Mouse (Mus musculus): ENCODE data around the gene Plcxd1.
"Not testable (repeated sequence)": the region's sequence is repeated elsewhere in the genome, so short reads cannot be mapped to it uniquely, and the experiment has no call there.

Plcxd1 gene

DNA sequence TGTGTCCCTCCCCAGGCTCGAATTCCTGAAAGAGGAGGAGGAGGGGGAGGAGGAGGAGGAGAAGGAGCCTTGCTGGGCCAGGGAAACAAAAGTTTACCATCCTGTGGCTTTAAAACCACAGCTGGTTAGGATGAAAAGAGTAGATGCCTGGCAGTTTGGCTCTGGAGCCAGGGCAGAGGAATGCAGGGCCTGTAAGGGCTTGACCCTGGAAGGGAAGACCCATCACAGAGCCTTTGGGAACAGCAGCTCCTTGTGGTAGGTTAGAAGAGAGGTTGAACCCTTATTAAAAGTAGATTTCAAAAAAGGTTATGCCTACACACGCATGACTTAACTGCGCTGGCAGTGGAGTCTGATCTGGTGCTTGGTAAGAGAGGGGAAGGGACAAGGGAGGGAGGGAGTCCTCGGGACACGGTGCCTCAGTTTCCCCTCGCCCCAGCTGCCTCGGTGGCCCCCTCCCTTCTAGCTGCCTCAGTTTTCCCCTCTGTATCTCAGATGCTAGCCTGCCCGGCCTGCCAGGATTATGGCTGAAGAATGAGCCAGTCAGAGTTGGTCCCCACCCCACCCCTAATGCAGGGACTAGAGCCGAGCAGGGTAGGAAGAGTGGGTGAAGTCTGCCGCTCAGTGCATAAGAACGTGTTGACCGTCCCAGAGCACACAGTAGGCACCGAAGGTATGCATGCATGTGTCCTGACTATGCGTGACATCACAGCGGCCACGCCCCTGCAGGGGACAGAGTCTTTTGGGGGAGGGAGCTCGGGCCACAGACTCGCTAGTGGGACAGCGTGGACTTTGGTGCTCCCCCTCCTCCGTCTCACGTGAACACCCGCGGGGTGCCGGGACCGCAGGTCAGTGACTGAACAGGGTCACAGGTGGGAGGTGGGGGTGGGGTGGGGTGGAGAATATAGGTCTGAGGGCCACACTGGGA is at the start of gene Plcxd1:
TSS of gene Plcxd1 (plus strand) at position 314 of the 925 bp plus-strand sequence.
- no peak for DNase-seq

DNA sequence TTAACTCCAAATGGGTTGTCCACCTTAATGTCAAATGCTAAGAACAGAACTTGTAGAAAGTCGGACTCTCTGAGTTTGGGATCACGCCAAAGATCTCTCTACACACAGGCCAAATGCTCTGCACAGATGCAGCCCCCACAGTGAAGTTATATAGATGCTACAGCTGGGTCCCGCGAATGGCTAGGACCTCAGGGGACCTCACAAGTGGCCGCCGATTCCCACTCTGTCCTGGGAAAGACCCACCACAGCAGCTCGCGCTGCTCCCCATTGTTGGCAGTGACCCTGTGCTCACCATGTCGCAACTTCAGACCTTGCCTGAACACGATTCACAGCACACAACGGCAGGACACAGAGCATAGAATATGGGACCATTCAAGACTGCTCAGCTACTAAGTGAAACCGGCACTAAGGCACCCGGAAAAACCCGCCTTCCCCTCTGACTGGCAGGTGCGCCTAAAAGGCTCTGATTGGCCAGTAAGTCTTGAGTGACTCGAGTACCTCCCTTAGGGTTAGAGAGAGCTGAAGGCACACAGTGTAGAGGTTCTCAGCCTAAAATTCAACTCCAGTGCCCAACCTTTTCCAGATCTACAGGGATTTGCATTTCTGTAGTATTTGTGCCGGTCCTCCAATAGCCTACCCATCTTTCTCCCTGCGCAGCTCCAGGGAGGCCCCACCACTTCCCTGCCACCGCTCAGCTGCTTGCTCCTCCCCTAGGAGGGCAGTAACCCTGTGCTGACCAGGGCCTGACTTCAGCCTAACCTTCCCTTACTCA is 41.9 kb upstream of the Plcxd1 start:
- DNase-seq: peak; percentile 86

DNA sequence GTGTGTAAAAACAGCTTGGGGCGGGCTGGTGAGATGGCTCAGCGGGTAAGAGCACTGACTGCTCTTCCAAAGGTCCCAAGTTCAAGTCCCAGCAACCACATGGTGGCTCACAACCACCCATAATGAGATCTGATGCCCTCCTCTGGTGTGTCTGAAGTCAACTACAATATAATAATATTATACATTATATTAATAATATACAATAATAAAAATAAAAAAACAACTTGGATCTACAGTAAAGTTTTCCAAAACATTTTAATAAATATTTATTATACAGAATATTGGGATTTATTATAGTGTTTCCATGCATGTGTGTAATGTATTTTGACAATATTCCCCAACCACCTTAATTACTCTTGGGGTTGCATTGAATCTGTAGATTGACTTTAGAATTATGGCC is 27.4 kb upstream of the Plcxd1 start, which contains the start of gene Gm17655:
TSS of gene Gm17655 (minus strand) at position 101 of the 400 bp plus-strand sequence.
- not testable (repeated sequence) for DNase-seq

GRCm38 (mm10) chr5:110082961-110083360 is 16.8 kb upstream of the Plcxd1 start:
- DNase-seq: no peak

DNA sequence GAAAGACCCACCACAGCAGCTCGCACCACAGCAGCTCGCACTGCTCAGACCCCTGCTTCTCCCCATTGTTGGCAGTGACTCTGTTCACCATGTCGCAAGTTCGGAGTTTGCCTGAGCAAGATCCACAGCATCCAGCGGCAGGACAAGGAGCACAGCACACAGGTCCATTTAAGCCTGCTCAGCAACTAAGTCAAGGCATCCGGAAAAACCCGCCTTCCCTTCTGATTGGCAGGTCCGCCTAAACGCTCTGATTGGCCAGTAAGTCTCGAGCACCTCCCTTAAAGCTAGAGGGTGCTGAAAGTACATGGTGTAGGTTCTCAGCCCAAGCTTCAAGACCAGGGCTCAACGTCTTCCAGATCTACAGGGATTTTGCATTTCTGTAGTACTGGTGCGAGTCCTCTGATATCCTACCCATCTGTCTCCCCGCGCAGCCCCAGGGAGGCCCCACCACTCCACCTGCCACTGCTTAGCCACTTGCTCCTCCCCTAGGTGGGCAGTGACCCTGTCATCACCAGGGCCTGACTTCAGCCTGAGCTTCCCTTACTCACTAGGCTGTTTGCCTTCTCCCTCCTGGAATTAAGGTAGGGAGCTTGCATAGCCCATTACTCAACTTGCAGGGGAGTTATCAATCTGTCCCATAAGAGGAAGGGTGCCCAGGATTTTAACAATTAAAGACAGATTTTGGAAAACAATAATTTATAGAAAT is 13.5 kb upstream of the Plcxd1 start:
- no peak for DNase-seq

DNA sequence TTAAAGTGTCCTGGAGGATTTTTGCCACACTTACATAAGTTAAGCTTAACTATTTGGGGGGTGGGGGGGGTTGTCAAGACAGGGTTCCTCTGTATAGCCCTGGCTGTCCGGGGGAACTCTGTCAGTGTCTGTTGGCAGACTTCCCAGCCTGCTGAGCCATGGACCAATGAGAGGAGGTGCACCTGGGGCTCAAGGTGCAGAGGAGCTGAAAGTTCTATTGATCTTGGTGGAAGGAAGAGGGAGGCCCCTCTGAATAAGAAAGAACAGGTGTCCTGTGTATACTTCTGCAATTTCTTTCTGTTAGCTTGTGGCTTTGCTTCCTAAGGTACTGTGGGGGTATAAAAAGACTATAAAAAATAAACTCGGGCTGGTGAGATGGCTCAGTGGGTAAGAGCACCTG is 8.2 kb upstream of the Plcxd1 start:
- no peak for DNase-seq

- peak; percentile 95 for DNase-seq
Observed at GRCm38 (mm10) chr5:110094030-110094846, 5.5 kb upstream of the Plcxd1 start, which contains the start of gene Gm35315. TSS of gene Gm35315 (minus strand) at chr5:110094420.

DNA sequence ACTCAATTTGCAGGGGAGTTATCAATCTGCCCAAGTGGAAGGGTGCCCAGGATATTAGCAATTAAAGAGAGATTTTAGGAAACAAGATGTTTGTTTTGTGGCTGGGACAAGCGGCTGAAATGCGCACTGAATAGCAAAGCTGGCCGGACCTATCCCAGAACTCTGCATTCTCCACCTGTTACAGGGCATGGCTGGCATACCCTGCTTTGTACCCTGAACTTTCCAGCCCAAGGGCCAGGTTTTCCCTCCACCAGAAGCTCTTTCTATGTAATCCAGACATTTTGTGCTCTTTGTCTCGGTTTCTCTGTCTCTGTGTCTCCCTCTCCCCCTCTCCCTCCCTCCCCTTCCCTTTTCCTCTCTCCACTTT is 4.9 kb upstream of the Plcxd1 start:
- DNase-seq: no peak

DNA sequence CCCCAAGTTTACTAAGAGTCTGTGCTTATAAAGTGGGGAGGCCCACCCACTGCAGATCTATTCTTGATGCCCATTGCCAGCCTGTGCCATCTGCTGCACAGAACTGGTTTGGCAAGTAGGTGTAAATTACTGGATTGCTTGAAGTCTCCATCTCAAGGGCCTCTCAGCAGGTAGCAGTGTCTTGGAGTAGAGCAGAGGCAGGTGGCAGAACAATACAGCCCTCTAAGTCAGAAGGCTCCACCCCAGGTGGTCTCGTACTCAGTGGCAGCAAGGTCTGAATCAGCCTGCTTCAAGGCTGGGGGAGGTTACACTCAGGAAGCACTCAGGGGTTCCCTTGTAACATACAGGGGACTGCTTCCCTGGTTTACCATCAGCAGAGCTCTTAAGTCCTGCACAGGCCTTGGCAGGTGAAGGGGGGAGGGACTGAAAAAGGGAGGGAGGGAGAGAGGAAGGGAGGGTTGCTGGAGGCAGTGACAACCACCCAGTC is 735 bp upstream of the Plcxd1 start:
- peak; percentile 52 for DNase-seq

- peak; percentile 42 for DNase-seq
Observed at GRCm38 (mm10) chr5:110100921-110101631, 1.3 kb downstream of the Plcxd1 start.

- DNase-seq: peak; percentile 74
Observed at GRCm38 (mm10) chr5:110101716-110102347, 2.1 kb downstream of the Plcxd1 start.

DNA sequence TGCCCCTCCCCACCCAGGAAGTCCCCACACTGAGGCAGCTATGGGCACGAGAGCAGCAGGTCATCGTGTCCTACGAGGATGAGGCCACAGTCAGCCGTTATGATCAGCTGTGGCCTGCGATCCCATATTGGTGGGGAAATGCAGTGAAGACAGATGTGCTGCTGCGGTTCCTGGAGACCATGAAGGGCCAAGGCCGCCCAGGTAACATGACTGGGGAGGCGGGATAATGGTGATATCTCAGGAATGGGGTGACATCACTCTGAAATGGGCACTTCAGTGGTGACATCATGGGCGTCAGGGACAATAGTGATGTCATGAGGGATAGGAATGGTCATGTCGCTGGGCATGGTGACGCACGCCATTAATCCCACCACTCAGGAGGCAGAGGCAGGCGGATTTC is 2.7 kb downstream of the Plcxd1 start:
- no peak for DNase-seq

- DNase-seq: no peak
Observed at GRCm38 (mm10) chr5:110102853-110103625, 3.3 kb downstream of the Plcxd1 start.

DNA sequence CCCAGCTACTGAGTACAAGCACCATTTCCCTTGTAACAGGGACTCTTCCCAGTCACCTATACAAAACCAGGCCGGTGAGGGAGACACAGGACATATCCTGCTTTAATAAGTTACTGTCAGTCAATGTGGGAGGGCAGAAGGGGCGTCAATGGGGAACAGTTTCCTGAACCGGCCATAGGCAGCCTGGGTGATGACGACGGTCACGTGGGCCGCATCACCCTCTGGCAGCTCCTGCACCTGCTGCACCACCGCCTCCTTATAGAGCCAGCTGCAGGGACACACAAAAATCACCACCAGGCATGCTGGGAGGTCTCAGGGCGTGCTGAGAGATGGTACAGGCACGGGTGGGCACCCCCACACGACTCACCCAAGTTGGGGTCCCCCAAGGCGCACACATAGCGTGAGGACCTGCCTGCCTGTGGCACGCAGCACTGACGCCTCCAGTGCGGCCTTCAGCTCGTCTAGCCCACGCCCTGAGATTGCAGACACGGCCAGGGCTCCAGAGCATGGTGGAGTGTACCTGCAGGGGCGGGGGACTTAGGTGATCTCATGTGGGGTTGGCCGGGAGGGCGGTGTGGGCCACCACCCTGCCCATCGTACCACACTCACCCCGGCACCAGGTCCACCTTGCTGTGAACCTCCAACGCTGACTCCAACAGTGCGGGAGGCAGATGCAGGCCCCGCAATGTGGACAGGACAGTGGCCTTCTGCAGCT is 4.3 kb downstream of the Plcxd1 start:
- peak; percentile 26 for DNase-seq

DNA sequence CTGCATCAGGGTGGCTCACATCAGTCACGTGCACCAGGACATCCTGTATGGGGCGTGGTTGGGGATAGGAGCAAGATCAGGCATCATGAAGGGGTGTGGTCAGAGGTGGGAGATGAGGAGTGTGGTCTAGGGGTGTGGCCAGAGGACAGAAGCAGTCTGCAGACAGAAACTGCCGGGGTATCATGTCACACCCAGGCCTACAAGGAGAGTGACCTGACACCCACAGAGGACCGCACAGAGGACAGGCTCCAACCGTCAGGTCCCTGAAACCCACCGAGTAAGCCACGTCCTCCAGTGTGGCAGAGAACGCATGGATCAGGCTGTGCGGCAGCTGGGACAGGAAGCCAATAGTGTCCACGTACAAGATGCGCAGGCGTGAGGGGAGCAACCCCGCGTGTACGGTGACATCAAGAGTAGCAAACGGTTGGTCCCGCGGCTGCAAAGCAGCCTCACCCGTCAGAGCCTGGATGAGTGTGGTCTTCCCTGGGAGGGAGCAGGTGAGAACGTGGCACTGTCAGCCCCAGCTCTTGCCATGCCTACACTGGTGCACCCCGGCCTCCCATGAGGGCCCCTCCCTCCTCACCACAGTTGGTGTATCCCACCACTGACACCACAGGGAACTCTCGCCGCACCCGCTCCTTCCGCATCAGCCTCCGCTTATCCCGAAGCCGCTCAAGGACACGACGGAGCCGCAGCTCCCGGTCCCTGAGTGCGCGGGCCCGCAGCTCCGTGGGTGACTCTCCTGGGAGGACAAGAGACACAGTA is 5.0 kb downstream of the Plcxd1 start:
- no peak for DNase-seq

DNA sequence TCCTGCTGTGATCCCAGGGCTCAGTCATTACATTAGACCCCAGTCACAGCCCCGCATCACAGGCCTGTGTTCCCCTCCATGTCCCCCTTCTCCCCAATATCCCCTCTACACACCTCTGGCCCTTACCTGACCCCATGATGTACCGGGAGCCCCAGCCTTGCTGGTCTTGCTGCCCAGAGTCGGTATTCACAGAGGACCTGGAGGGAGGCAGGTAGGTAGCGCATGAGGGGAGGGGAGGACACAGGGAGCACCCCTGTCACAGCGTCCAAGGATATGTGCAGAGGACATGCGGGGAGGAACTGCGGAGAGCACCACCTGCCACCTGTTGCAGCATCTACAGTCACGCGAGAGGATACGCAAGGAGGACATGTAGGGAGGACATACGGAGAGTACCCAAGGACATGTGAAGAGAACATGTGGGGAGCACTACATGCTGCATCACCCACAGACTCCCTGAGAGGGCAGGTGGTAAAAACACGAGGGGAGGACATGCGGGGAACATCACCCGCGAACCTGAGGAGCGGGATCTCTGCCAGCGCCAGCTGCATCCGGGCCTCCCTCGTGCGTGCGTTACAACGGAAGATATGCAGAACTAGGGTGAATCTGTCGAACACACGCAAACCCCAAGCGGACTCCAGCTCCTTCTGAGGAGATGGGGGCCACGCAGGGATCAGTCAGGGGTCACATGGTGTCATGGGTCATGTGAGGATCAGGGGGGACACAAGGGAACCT is 6.5 kb downstream of the Plcxd1 start:
- DNase-seq: peak; percentile 60

DNA sequence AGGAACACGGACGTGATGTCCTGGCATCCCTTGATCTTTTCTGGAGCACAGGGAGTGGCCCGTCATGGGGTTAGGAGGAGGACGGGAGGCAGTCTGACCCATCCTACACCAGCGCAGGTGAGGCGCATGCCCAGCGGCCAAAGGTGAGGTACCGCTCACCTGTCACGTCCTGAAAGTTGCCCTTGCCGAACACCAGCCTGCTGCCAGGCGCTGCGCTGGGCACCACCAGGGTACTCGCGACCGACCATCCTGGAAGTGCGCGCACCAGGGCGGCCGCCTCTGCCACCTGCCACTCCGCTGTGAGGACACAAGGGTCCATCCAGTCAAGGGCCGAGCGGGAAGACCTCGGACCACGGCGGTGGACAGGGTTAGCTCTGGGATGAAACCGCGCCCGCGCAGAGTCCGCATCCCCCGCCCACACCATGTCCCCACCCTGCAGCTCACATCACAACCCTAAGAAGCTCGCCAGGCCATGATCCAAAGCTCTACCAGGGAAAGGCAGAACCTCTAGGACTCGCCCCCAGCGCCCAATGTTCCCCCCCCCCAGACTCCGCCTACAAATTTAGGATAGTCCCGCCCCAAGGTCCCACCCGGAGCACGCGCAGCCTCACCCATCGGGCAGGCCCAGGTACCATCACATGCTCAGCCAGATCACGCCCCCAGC is 7.3 kb downstream of the Plcxd1 start:
- DNase-seq: peak; percentile 54

Measured in layer of hippocampus, adult 9-11 months (tissue).